Comparison of ENCODE assay signal across 25 mouse cellular contexts in the genomic region with DNA sequence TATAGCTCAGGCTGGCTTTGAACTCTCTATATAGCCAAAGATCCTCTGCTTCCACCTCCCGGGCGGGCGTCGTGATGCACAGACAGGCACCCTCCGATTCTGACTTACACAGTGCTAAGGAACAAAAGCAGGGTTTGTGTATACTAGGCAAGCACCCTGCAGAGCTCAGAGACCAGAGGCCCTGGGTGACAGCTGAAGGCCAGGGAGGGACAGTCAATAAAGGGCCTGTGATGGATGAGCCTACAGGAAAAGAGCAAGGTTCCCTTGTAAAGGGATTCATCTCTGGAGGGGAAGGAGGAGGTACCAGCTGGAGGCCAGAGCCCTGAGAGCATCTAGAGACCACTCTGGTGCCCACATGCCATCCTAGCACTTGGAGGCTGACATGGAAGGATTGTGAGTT. TPM values are rescaled to one million over a fixed set of nuclear protein-coding genes. Genes with fewer than 3 reads are reported as not detected.
"Had no signal": no experiment of that assay in that cellular context is flagged by ENCODE, and none has a peak within 500 bp of the region (broad histone marks: within the 10 kb centered on the region; RNA-seq: fewer than 3 reads in every experiment).

No protein-coding gene starts in this region.

- H3K27me3 ChIP-seq: limb, embryonic 13.5 days; liver, embryonic 15.5 days; lung, embryonic 15.5 days; stomach, embryonic 15.5 days had no signal

- H3K36me3 ChIP-seq: limb, embryonic 10.5 days; limb, embryonic 13.5 days; liver, embryonic 12.5 days; liver, embryonic 15.5 days; lung, embryonic 15.5 days; midbrain, embryonic 10.5 days; midbrain, embryonic 13.5 days; stomach, embryonic 15.5 days had no signal

- H3K4me2 ChIP-seq: limb, embryonic 13.5 days; liver, embryonic 12.5 days; liver, embryonic 15.5 days; lung, embryonic 15.5 days; midbrain, embryonic 13.5 days; stomach, embryonic 15.5 days had no signal

- ATAC-seq: liver, embryonic 12.5 days; midbrain, embryonic 13.5 days; midbrain, embryonic 16.5 days had no signal

- H3K4me1 ChIP-seq: limb, embryonic 10.5 days; limb, embryonic 13.5 days; liver, embryonic 12.5 days; liver, embryonic 15.5 days; lung, embryonic 15.5 days; megakaryocyte, embryonic 14.5 days; midbrain, embryonic 10.5 days; stomach, embryonic 15.5 days had no signal

- H3K4me3 ChIP-seq: limb, embryonic 10.5 days; limb, embryonic 13.5 days; liver, embryonic 12.5 days; liver, embryonic 15.5 days; lung, embryonic 15.5 days; megakaryocyte, embryonic 14.5 days; midbrain, embryonic 10.5 days; midbrain, embryonic 13.5 days; myocyte; stomach, embryonic 15.5 days had no signal

- H3K9ac ChIP-seq: limb, embryonic 13.5 days; liver, embryonic 12.5 days; liver, embryonic 15.5 days; lung, embryonic 15.5 days; midbrain, embryonic 13.5 days; stomach, embryonic 15.5 days had no signal

- H3K27ac ChIP-seq: kidney, postnatal 0 days; limb, embryonic 10.5 days; limb, embryonic 13.5 days; liver, embryonic 12.5 days; liver, embryonic 15.5 days; lung, embryonic 15.5 days; midbrain, embryonic 10.5 days; midbrain, embryonic 13.5 days; stomach, embryonic 15.5 days had no signal

- H3K9me3 ChIP-seq: limb, embryonic 10.5 days; limb, embryonic 13.5 days; liver, embryonic 12.5 days; liver, embryonic 15.5 days; lung, embryonic 15.5 days; midbrain, embryonic 10.5 days; midbrain, embryonic 13.5 days; stomach, embryonic 15.5 days had no signal

- DNase-seq: kidney, adult 2 months; kidney, postnatal 25 days; liver; lung, adult 18-20 months; lung, postnatal 10 days; lung, postnatal 36 days; retina, postnatal 1 day; right cerebral cortex, postnatal 25 days; spleen, adult 18-20 months; thymus, postnatal 25 days had no signal

RNA-seq across cellular contexts. Expression of a gene that starts 22.0 kb away (rescaled TPM):
- total RNA-seq: monocyte, adult 5-6 weeks; neutrophil, adult 5-6 weeks had no signal
- polyA plus RNA-seq: kidney, adult 2 months; limb, embryonic 10.5 days; liver, embryonic 12.5 days; liver, embryonic 15.5 days; lung, embryonic 15.5 days; midbrain, embryonic 10.5 days; stomach, embryonic 15.5 days; thymus, postnatal 0 days had no signal

RNA-seq across cellular contexts. Expression of a gene that starts 39.4 kb away (rescaled TPM):
- total RNA-seq: monocyte, adult 5-6 weeks; neutrophil, adult 5-6 weeks had no signal
